Mouse (Mus musculus) brown adipose tissue, adult 24 weeks (tissue): ENCODE results near the gene Cacnb4. TPM values are rescaled to one million over a fixed set of nuclear protein-coding genes. Genes with fewer than 3 reads are reported as not detected.
A peak's percentile ranks its signal among the peaks of the same experiment; 100 is the strongest.

Experiments used
- H3K27ac ChIP-seq: fragments of 200-500 bp; replicated peaks from 2 replicates; pipeline ENCODE4 v1.5.1; 2012; ENCODE audit warnings: low read depth, mild to moderate bottlenecking, low read length
- H3K4me1 ChIP-seq: fragments of 200-500 bp; 2 replicates; pipeline ENCODE4 v1.6.1; 2012; ENCODE audit warnings: low read length, mixed read lengths; ENCODE audit not compliant: control insufficient read depth, insufficient read depth, insufficient read length
- H3K4me3 ChIP-seq: fragments of 200-500 bp; 2 replicates; pipeline ENCODE4 v1.5.1; 2012; ENCODE audit warnings: low read depth, mild to moderate bottlenecking, low read length, moderate library complexity; ENCODE audit not compliant: insufficient read depth
- polyA plus RNA-seq: library from polyadenylated mRNA; stranded (reverse); fragments of >200 nt; gene quantifications from 2 replicates; pipeline ENCODE4 v1.2.4, GENCODE M21; 2012; ENCODE audit not compliant: missing spikeins, insufficient read depth, insufficient read length

Cacnb4 gene
- polyA plus RNA-seq, 1 experiment, result not detected

GRCm38 (mm10) chr2:52406480-52406879, 270.2 kb downstream of the Cacnb4 start:
- Histone ChIP-seq H3K4me3 (no peak overlapping the region), H3K4me1 (no peaks in the 10 kb centered on the region), H3K27ac (no peak overlapping the region)

GRCm38 (mm10) chr2:52405238-52405637, 271.4 kb downstream of the Cacnb4 start:
- Histone ChIP-seq H3K27ac (no peak overlapping the region), H3K4me3 (no peak overlapping the region), H3K4me1 (no peaks in the 10 kb centered on the region)

GRCm38 (mm10) chr2:52394529-52394928, 282.1 kb downstream of the Cacnb4 start:
- Histone ChIP-seq H3K4me1 (no peaks in the 10 kb centered on the region), H3K27ac (no peak overlapping the region), H3K4me3 (no peak overlapping the region)

GRCm38 (mm10) chr2:52390415-52390975, 286.1 kb downstream of the Cacnb4 start:
- Histone ChIP-seq H3K4me3 (no peak overlapping the region), H3K4me1 (no peaks in the 10 kb centered on the region), H3K27ac (no peak overlapping the region)

- H3K27ac ChIP-seq, result no peak overlapping the region
- no peaks in the 10 kb centered on the region for H3K4me1 ChIP-seq
- H3K4me3 ChIP-seq, result no peak overlapping the region
These were observed 286.7 kb downstream of the Cacnb4 start for GRCm38 (mm10) chr2:52389975-52390374.

- no peak overlapping the region for H3K27ac ChIP-seq
- H3K4me1 ChIP-seq, result no peaks in the 10 kb centered on the region
- H3K4me3 ChIP-seq, result no peak overlapping the region
These were observed 290.2 kb downstream of the Cacnb4 start for GRCm38 (mm10) chr2:52386451-52386850.

GRCm38 (mm10) chr2:52386037-52386436, 290.6 kb downstream of the Cacnb4 start:
- Histone ChIP-seq H3K4me1 (no peaks in the 10 kb centered on the region), H3K27ac (0 out of 2 replicates have a peak overlapping the region, but pooled peaks have one; percentile 23), H3K4me3 (no peak overlapping the region)

GRCm38 (mm10) chr2:52378848-52379261, 297.8 kb downstream of the Cacnb4 start:
- Histone ChIP-seq H3K27ac (no peak overlapping the region), H3K4me3 (peak overlapping the region; percentile 46; the same call in 1 of the 2 replicates), H3K4me1 (peaks cover 4% of the 10 kb centered on the region; the same call in 1 of the 2 replicates)

GRCm38 (mm10) chr2:52378448-52378804, 298.2 kb downstream of the Cacnb4 start, which contains the start of gene Neb:
Neb (minus strand) TSS chr2:52378474.
- Histone ChIP-seq H3K4me1 (peaks cover 4% of the 10 kb centered on the region; the same call in 1 of the 2 replicates), H3K27ac (no peak within 1 kb of the TSS), H3K4me3 (peak within 1 kb of the TSS; percentile 46)

Other genes starting within 250 kb of the Cacnb4 start
- 8.5 and 13.4 TPM in 2 replicates for gene Stam2, start 65.5 kb upstream of the Cacnb4 start, polyA plus RNA-seq
- 3.3 and 3.9 TPM in 2 replicates for gene Fmnl2, start 181.0 kb upstream of the Cacnb4 start, polyA plus RNA-seq